Mouse (Mus musculus) kidney, embryonic 14.5 days (tissue): ENCODE data around the gene Speg. TPM values are rescaled to one million over a fixed set of nuclear protein-coding genes. Genes with fewer than 3 reads are reported as not detected.
A peak's percentile ranks its signal among the peaks of the same experiment; 100 is the strongest.

Experiments used
- ATAC-seq: fragments of 200-750 bp; cut with Nextera tagmentation; 2 replicates; pipeline ENCODE4 v1.8.0; 2017; ENCODE audit warnings: moderate number of reproducible peaks, mild to moderate bottlenecking, moderate TSS enrichment, moderate library complexity; ENCODE audit not compliant: low FRiP score, low TSS enrichment
- H3K27ac ChIP-seq: fragments of 300-500 bp; sonication (generic); 2 replicates; pipeline ENCODE4 v1.5.1; 2014; ENCODE audit warnings: low read depth, mild to moderate bottlenecking, low read length, moderate library complexity, mixed read lengths
- H3K27me3 ChIP-seq: fragments of 300-500 bp; sonication (generic); 2 replicates; pipeline ENCODE4 v1.6.1; 2014; ENCODE audit warnings: mild to moderate bottlenecking, low read length; ENCODE audit not compliant: control insufficient read depth, insufficient read depth
- H3K36me3 ChIP-seq: fragments of 300-500 bp; sonication (generic); 2 replicates; pipeline ENCODE4 v1.6.1; 2014; ENCODE audit warnings: low read length, mixed read lengths; ENCODE audit not compliant: control insufficient read depth, insufficient read depth
- H3K4me1 ChIP-seq: fragments of 300-500 bp; sonication (generic); 2 replicates; pipeline ENCODE4 v1.6.1; 2014; ENCODE audit warnings: low read length, mixed read lengths; ENCODE audit not compliant: control insufficient read depth, insufficient read depth
- H3K4me2 ChIP-seq: fragments of 300-500 bp; sonication (generic); replicated peaks from 2 replicates; pipeline ENCODE4 v1.6.1; 2014; ENCODE audit warnings: low read depth, mild to moderate bottlenecking, low read length
- H3K4me3 ChIP-seq: fragments of 300-500 bp; sonication (generic); 2 replicates; pipeline ENCODE4 v1.5.1; 2014; ENCODE audit warnings: mild to moderate bottlenecking, low read length
- H3K9ac ChIP-seq: fragments of 300-500 bp; sonication (generic); 2 replicates; pipeline ENCODE4 v1.6.1; 2014; ENCODE audit warnings: low read depth, mild to moderate bottlenecking, low read length, moderate library complexity
- H3K9me3 ChIP-seq: fragments of 300-500 bp; sonication (generic); 2 replicates; pipeline ENCODE4 v1.6.1; 2016; ENCODE audit warnings: low read length; ENCODE audit not compliant: control insufficient read depth
- WGBS: fragments of 180-500 bp; shearing (Covaris S2); extraction: QIAGEN DNeasy Blood & Tissue Kit; methylation state at CpG from one replicate; pipeline ENCODE4 v1.1.7; 2014; 5-methylcytosine and 5-hydroxymethylcytosine counted together
- polyA plus RNA-seq: library from polyadenylated mRNA; unstranded; fragments of >200 nt; fragmentation: Nextera tagmentation; extraction: Ambion mirVana; gene quantifications from 2 replicates; pipeline ENCODE4 v1.2.1, GENCODE M21; 2014

Gene Speg
- polyA plus RNA-seq, 1 experiment from 2014 or later = 43.5 TPM

- Histone ChIP-seq H3K4me3 (no peak overlapping the region), H3K27ac (no peak overlapping the region), H3K4me2 (no peak overlapping the region; the same call in 1 of the 2 replicates), H3K36me3 (no peaks in the 10 kb centered on the region), H3K27me3 (peaks cover 34% of the 10 kb centered on the region), H3K4me1 (peaks cover 56% of the 10 kb centered on the region), H3K9ac (no peak overlapping the region), H3K9me3 (no peaks in the 10 kb centered on the region)
- 84% methylated on average over 27 of the region's 27 CpGs for WGBS
- ATAC-seq = no peak
Observed at GRCm38 (mm10) chr1:75384470-75385141, 9.5 kb downstream of the Speg start.

DNA sequence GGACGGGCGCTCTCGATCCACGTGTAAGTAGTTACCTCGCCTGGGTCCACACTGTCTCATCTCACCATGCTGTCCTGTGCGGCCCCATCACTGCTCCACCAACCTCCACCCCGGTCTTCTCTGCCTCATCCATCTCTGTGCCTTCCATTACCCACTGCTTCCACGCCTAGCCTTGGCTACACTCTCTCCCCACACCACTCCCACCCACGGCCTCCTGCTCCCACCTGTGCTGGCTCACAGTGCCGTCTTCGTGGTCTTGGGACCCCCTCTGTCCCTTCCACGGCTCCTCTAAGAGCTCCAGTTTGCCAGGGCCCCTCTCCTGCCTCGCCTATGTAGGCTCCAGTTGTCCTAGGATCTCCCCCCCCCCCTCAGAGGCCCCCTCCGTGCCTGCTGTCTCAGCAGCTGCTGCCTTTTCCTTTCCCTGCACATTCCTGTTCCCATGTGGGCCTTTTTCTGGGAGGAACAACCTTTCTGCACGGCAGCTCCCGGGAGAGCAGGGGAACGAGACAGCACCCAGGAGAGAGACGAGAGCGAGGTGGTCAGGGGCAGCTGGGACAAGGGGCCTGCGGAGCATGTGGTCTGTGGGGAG is 10.1 kb downstream of the Speg start:
- Histone ChIP-seq H3K4me1 (peaks cover 56% of the 10 kb centered on the region), H3K27ac (no peak overlapping the region), H3K36me3 (no peaks in the 10 kb centered on the region), H3K9ac (0 out of 2 replicates have a peak overlapping the region, but pooled peaks have one; percentile 20), H3K27me3 (peaks cover 34% of the 10 kb centered on the region), H3K4me3 (no peak overlapping the region), H3K9me3 (no peaks in the 10 kb centered on the region), H3K4me2 (no peak overlapping the region)
- WGBS = 66% methylated on average over 20 of the region's 20 CpGs
- no peak for ATAC-seq

DNA sequence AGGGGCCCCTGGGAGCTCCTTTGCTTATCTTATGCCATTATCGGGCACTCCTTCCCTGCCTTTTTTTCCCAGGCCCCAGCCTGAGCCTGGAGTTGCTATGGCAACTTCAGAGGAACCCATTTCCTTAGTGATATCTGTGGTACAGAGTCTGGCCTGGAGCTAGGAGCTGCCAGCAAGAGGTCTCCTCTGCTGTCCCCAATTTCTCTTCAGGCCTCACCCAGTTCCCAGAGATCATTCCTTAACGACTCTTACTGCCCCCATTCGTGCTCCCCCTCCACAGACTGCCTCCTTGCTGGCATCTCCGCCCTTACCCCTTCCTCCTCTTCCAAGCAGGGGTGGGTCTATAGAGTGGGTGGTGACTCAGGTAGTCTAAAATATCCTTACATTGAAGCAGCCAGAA is 11.1 kb downstream of the Speg start:
- H3K9ac ChIP-seq = no peak overlapping the region
- H3K4me3 ChIP-seq = no peak overlapping the region
- no peak for ATAC-seq
- no peak overlapping the region for H3K27ac ChIP-seq
- no peak overlapping the region for H3K4me2 ChIP-seq
- peaks cover 4% of the 10 kb centered on the region; the same call in 1 of the 2 replicates for H3K36me3 ChIP-seq
- H3K27me3 ChIP-seq = peaks cover 34% of the 10 kb centered on the region
- H3K4me1 ChIP-seq = peaks cover 56% of the 10 kb centered on the region
- H3K9me3 ChIP-seq = no peaks in the 10 kb centered on the region
- WGBS = 33% methylated on average over 4 of the region's 4 CpGs

GRCm38 (mm10) chr1:75387469-75387928 is 12.4 kb downstream of the Speg start:
- no peak for ATAC-seq
- no peak overlapping the region for H3K27ac ChIP-seq
- H3K9ac ChIP-seq = peak overlapping the region; percentile 54; the same call in 1 of the 2 replicates
- peak overlapping the region; percentile 25 for H3K4me3 ChIP-seq
- peaks cover 54% of the 10 kb centered on the region for H3K4me1 ChIP-seq
- H3K4me2 ChIP-seq = peak overlapping the region; percentile 47
- no peaks in the 10 kb centered on the region for H3K9me3 ChIP-seq
- 19% methylated on average over 7 of the region's 7 CpGs for WGBS
- peaks cover 5% of the 10 kb centered on the region; the same call in 1 of the 2 replicates for H3K36me3 ChIP-seq
- peaks cover 31% of the 10 kb centered on the region for H3K27me3 ChIP-seq

DNA sequence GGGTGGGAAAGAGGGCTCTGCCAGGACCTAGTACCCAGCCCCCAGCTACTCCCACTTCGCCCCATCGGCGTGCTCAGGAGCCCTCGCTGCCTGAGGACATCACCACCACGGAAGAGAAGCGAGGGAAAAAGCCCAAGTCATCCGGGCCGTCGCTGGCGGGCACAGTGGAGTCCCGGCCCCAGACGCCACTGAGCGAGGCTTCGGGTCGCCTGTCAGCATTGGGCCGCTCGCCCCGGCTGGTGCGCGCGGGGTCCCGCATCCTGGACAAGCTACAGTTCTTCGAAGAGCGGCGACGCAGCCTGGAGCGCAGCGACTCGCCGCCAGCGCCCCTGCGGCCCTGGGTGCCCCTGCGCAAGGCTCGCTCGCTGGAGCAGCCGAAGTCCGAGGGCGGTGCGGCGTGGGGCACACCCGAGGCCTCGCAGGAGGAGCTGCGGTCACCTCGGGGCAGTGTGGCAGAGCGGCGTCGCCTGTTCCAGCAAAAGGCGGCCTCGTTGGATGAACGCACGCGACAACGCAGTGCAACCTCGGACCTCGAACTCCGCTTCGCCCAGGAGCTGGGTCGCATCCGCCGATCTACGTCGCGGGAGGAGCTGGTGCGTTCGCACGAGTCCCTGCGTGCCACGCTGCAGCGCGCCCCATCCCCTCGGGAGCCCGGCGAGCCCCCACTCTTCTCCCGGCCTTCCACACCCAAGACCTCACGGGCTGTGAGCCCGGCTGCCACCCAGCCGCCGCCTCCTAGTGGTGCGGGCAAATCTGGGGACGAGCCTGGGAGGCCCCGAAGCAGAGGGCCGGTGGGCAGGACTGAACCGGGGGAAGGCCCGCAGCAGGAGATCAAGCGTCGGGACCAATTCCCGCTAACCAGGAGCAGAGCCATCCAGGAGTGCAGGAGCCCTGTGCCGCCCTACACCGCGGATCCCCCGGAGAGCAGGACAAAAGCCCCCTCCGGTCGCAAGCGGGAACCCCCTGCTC is 13.1 kb downstream of the Speg start:
- Histone ChIP-seq H3K36me3 (peaks cover 10% of the 10 kb centered on the region; the same call in 1 of the 2 replicates), H3K4me1 (peaks cover 47% of the 10 kb centered on the region), H3K9ac (peak overlapping the region; percentile 54), H3K27ac (no peak overlapping the region), H3K4me3 (peak overlapping the region; percentile 25), H3K27me3 (peaks cover 31% of the 10 kb centered on the region), H3K9me3 (no peaks in the 10 kb centered on the region), H3K4me2 (peak overlapping the region; percentile 47)
- WGBS = 6% methylated on average over 92 of the region's 94 CpGs
- peak; percentile 43 for ATAC-seq

- 34% methylated on average over 23 of the region's 23 CpGs for WGBS
- H3K9ac ChIP-seq = peak overlapping the region; percentile 40; the same call in 1 of the 2 replicates
- 0 out of 2 replicates have a peak, but pooled peaks have one; percentile 48 for ATAC-seq
- H3K27ac ChIP-seq = no peak overlapping the region
- H3K27me3 ChIP-seq = peaks cover 31% of the 10 kb centered on the region
- H3K36me3 ChIP-seq = peaks cover 13% of the 10 kb centered on the region; the same call in 1 of the 2 replicates
- peak overlapping the region; percentile 25 for H3K4me3 ChIP-seq
- peaks cover 41% of the 10 kb centered on the region for H3K4me1 ChIP-seq
- no peaks in the 10 kb centered on the region for H3K9me3 ChIP-seq
- H3K4me2 ChIP-seq = peak overlapping the region; percentile 47
Observed at GRCm38 (mm10) chr1:75388898-75389515, 13.9 kb downstream of the Speg start.

DNA sequence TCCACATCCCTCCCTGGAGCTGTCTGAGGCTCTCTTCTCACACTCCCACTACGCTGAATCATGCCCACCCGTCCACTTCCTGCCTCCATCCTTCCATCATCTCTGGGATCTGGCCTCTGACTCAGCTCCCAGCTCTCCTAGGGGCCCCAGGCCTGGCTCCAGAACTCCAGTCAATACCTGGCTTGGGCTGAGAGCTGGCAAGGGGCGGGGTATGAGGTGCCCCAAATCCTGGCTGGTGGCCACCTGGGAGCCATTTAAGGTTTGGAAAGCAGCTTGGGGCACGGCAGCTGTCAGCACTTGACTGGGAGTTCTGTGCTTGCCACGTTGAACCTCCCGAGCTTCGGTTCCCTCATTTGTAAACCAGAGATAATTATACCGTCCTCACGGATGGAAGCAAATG is 18.0 kb downstream of the Speg start:
- H3K9ac ChIP-seq = no peak overlapping the region
- 66% methylated on average over 9 of the region's 9 CpGs for WGBS
- no peak overlapping the region for H3K4me2 ChIP-seq
- ATAC-seq = no peak
- no peak overlapping the region for H3K4me3 ChIP-seq
- no peaks in the 10 kb centered on the region for H3K9me3 ChIP-seq
- no peak overlapping the region for H3K27ac ChIP-seq
- peaks cover 5% of the 10 kb centered on the region for H3K4me1 ChIP-seq
- H3K36me3 ChIP-seq = peaks cover 19% of the 10 kb centered on the region; the same call in 1 of the 2 replicates
- peaks cover 13% of the 10 kb centered on the region for H3K27me3 ChIP-seq

DNA sequence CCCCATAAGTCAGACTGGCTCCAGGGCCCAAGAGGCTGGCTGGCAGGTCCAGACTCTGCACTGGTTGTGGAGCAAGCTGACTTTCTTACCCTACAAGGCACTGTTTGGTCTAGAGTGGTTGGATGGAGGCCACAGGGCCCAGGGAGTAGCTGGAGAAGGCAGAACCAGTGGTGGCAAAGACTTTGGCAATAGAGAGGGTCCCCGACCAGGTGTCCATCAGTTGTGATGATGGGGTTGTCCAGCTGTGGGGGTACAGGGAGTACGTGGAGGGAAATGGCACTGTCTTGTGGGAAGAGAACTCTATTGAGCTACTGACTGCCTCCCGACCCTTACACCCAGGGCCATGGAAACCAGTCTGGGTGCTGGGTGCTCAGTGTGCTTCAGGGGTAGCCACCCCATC is 18.7 kb downstream of the Speg start:
- Histone ChIP-seq H3K4me1 (peaks cover 8% of the 10 kb centered on the region), H3K9ac (no peak overlapping the region), H3K4me3 (no peak overlapping the region), H3K36me3 (peaks cover 19% of the 10 kb centered on the region; the same call in 1 of the 2 replicates), H3K4me2 (no peak overlapping the region), H3K27me3 (peaks cover 6% of the 10 kb centered on the region; the same call in 1 of the 2 replicates), H3K9me3 (no peaks in the 10 kb centered on the region), H3K27ac (no peak overlapping the region)
- no peak for ATAC-seq
- 90% methylated on average over 3 of the region's 3 CpGs for WGBS
